Mouse (Mus musculus): ENCODE data around the gene Enpp3. TPM values are rescaled to one million over a fixed set of nuclear protein-coding genes. Genes with fewer than 3 reads are reported as not detected.

The Enpp3 gene
- total RNA-seq (2017) = not detected in 2 replicates

- ATAC-seq (replicated peaks in 1 of 2; ENCODE audit: insufficient read depth in 1 of 2, low FRiP score in 2 of 2, low TSS enrichment in 1 of 2, low read depth in 1 of 2, poor library complexity in 2 of 2, severe bottlenecking in 2 of 2) = no peak
Measured at GRCm38 (mm10) chr10:24842676-24843075, at the start of gene Enpp3. Gene Enpp3 (minus strand): TSS chr10:24842823.

DNA sequence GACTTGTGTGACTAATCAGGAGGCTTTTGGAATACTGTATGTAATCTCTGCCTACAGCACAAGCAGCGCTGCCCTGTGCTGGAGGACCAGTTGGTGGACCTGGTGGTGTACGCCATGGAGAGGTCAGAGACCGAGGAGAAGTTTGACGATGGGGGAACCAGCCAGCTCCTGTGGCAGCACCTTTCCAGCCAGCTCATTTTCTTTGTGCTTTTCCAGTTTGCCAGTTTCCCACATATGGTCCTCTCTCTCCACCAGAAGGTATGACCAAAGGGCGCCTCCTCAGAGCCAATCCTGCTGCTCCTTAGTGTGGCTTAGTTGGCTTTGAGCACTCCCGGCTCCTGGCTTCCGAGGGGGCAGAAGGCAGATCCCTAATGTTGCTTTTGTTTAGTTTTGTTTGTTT, 45.7 kb upstream of the Enpp3 start:
- ATAC-seq (replicated peaks in 1 of 2; ENCODE audit: insufficient read depth in 1 of 2, low FRiP score in 2 of 2, low TSS enrichment in 1 of 2, low read depth in 1 of 2, poor library complexity in 2 of 2, severe bottlenecking in 2 of 2) = no peak

GRCm38 (mm10) chr10:24886008-24886407, 43.4 kb upstream of the Enpp3 start:
- peak in 1 of 2 experiments; percentile 51; a peak in 1 of 4 replicates for ATAC-seq (replicated peaks in 1 of 2; ENCODE audit: insufficient read depth in 1 of 2, low FRiP score in 2 of 2, low TSS enrichment in 1 of 2, low read depth in 1 of 2, poor library complexity in 2 of 2, severe bottlenecking in 2 of 2)

DNA sequence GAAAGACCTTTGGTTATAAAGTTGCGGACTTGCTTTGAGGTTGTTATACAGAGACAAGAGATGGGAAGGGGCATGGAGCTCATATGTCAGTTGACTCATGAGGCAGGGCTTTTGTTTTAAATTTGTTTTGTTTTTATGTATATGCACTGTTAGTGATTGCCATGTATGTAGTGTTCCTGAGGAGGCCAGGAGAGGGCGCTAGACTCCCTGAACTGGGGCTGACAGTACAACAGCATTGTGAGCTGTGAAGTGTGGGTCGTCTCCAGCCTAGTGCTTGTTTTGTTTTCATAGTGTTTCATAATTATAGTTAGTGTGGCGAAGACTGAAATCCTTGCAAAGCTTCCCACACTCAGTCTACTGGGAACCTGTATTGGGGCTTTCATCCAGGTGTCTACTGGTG, 31.0 kb upstream of the Enpp3 start:
- no peak for ATAC-seq (replicated peaks in 1 of 2; ENCODE audit: insufficient read depth in 1 of 2, low FRiP score in 2 of 2, low TSS enrichment in 1 of 2, low read depth in 1 of 2, poor library complexity in 2 of 2, severe bottlenecking in 2 of 2)

- peak; percentile 100 for ATAC-seq (replicated peaks in 1 of 2; ENCODE audit: insufficient read depth in 1 of 2, low FRiP score in 2 of 2, low TSS enrichment in 1 of 2, low read depth in 1 of 2, poor library complexity in 2 of 2, severe bottlenecking in 2 of 2)
Measured at GRCm38 (mm10) chr10:24869760-24870290, 27.2 kb upstream of the Enpp3 start, which contains the start of gene Med23. Gene Med23 (plus strand): TSS chr10:24869986.

DNA sequence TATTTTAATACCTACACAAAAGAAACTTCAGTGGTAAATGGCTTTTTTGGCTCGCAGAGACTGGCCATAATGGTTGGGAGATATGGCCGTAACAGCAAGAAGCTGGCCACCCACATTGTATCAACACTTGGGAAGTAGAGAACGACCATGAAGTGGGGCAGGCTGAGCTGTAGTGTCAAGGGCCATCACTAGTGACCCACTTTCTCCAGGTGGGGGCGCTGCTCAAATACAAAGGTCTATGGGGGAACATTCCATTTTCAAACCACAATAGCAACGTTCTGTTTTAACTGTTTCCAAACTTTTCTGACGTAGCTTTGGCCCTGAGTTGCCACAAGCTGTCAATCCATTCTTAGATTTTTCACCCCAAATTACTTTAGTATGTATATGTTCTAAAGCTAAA, 21.8 kb upstream of the Enpp3 start:
- no peak for ATAC-seq (replicated peaks in 1 of 2; ENCODE audit: insufficient read depth in 1 of 2, low FRiP score in 2 of 2, low TSS enrichment in 1 of 2, low read depth in 1 of 2, poor library complexity in 2 of 2, severe bottlenecking in 2 of 2)

- no peak for ATAC-seq (replicated peaks in 1 of 2; ENCODE audit: insufficient read depth in 1 of 2, low FRiP score in 2 of 2, low TSS enrichment in 1 of 2, low read depth in 1 of 2, poor library complexity in 2 of 2, severe bottlenecking in 2 of 2)
Measured at GRCm38 (mm10) chr10:24863146-24863545, 20.5 kb upstream of the Enpp3 start.

GRCm38 (mm10) chr10:24841998-24842397, 625 bp downstream of the Enpp3 start:
- ATAC-seq (replicated peaks in 1 of 2; ENCODE audit: insufficient read depth in 1 of 2, low FRiP score in 2 of 2, low TSS enrichment in 1 of 2, low read depth in 1 of 2, poor library complexity in 2 of 2, severe bottlenecking in 2 of 2) = no peak

DNA sequence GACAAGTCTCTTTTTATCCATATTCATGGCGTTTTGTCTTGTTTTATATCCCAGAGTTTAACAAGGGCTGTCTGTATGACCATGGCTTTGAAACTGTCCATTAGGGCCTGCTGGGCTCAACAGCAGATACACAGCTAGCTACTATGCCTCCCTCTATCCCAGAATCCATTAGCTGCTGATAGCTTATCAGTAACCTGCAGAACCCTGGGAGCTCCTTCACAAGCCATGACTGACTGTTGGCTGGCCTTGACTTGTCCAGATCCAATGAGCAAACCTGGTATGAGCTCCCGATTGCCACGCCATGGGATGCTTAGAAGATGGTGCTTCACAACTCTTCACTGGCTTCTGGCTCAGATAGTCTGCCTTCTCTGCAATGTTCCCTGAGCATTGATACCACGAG, 1.8 kb downstream of the Enpp3 start:
- ATAC-seq (replicated peaks in 1 of 2; ENCODE audit: insufficient read depth in 1 of 2, low FRiP score in 2 of 2, low TSS enrichment in 1 of 2, low read depth in 1 of 2, poor library complexity in 2 of 2, severe bottlenecking in 2 of 2) = no peak

- no peak for ATAC-seq (replicated peaks in 1 of 2; ENCODE audit: insufficient read depth in 1 of 2, low FRiP score in 2 of 2, low TSS enrichment in 1 of 2, low read depth in 1 of 2, poor library complexity in 2 of 2, severe bottlenecking in 2 of 2)
Measured at GRCm38 (mm10) chr10:24836366-24837038, 6.1 kb downstream of the Enpp3 start.

DNA sequence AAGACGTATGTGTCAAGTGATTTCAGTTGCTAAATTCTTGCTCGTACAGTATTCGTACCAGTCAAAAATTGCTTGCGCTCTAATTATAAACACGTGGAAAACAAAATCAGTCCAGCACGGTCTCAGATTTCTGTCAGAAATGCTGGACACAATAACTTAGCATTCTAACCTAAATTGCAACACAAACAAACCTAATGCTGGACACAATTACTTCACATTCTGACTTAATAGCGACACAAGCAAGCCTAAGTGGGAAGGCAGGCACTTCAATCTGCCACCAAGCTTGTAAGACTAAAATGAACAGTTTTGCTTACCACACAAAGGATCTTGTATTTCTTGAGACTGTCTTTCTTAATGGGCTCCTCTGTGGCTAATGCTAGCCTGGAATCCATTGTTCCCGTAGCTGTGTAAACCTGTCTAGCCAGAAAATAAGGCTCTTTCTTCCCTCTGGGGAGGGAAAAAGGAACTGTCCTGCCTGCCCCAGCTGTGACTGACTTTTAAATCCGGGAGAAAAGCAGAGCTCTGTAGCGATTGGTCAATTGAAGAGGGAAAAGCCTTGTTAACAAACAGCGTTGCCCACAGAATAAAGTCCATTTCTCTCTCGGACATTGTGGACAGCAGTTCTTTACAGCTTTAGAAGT, 6.8 kb downstream of the Enpp3 start:
- ATAC-seq (replicated peaks in 1 of 2; ENCODE audit: insufficient read depth in 1 of 2, low FRiP score in 2 of 2, low TSS enrichment in 1 of 2, low read depth in 1 of 2, poor library complexity in 2 of 2, severe bottlenecking in 2 of 2) = no peak

GRCm38 (mm10) chr10:24834634-24835371, 7.8 kb downstream of the Enpp3 start:
- ATAC-seq (replicated peaks in 1 of 2; ENCODE audit: insufficient read depth in 1 of 2, low FRiP score in 2 of 2, low TSS enrichment in 1 of 2, low read depth in 1 of 2, poor library complexity in 2 of 2, severe bottlenecking in 2 of 2) = no peak

DNA sequence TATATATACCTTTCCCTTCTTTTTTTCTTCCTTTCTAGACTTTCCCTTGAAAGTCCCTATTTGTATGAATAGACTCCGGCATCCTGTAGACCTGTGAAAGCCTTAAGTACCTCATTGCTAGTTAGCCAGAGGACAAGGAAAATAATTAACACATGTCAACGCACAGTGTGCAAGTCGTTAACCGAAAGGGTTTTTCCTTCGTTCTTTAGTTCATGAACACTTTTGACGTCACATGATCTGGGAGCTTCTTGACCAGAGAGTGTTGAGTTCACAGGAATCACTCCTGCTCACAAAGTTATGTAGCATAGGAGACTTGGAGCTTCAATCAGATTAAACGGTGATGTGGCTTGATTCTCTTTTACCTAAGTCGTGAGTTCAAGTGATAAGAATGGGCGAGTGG, 10.3 kb downstream of the Enpp3 start:
- no peak for ATAC-seq (replicated peaks in 1 of 2; ENCODE audit: insufficient read depth in 1 of 2, low FRiP score in 2 of 2, low TSS enrichment in 1 of 2, low read depth in 1 of 2, poor library complexity in 2 of 2, severe bottlenecking in 2 of 2)

DNA sequence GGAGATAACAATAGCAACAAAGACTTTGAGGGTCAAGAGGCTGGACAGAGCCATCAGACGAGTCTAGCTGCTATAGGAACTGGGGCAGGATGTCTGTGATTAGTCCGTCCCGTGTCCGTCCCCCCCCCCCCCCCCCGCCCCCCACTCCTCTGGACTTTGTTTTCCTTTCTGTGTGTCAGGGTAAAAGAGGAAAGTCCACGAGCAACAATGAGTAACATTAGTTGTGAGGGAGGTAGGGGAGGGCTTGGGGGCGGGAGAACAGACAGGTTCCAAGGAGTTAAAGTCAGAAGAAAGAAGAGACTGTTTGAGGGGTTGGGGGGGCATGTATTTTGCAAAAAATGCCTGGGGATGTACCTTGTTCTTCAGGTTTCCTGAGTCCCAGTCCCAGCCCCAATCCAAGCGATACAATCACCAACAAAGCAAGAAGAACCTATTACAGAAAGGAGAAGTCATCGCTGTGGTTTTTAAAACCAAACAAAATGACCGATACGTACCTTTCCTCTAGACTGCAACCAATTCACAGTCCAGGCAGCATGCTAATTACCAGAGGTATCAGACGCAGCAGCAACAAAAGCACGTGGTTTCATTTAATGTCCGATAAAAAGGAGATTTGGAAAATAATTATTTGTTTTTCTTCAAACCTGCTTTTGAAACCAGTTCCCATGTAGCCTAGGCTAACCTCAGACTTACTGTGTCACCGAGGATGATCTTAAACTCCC, 11.1 kb downstream of the Enpp3 start:
- ATAC-seq (replicated peaks in 1 of 2; ENCODE audit: insufficient read depth in 1 of 2, low FRiP score in 2 of 2, low TSS enrichment in 1 of 2, low read depth in 1 of 2, poor library complexity in 2 of 2, severe bottlenecking in 2 of 2) = peak; percentile 58 to 81; a peak in 3 of 4 replicates

DNA sequence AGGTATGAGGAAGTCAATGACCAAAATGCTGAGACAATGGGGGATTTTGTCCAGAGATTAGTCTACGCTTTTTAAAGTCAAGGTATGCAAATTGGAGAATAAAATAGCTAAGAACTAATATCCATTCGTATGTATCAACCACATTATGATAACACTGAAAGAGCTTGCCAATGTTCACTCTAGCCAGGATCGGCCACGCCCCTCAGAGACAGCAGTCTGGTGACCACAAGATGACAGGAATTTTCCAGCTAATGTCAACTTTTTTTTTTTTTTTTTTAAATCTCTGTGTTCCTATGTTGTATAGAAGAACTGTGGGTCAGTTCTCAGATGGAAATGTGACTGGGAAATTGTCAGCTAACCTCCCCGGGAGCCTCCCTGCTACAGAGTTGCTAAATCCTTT, 12.2 kb downstream of the Enpp3 start:
- no peak for ATAC-seq (replicated peaks in 1 of 2; ENCODE audit: insufficient read depth in 1 of 2, low FRiP score in 2 of 2, low TSS enrichment in 1 of 2, low read depth in 1 of 2, poor library complexity in 2 of 2, severe bottlenecking in 2 of 2)

- no peak for ATAC-seq (replicated peaks in 1 of 2; ENCODE audit: insufficient read depth in 1 of 2, low FRiP score in 2 of 2, low TSS enrichment in 1 of 2, low read depth in 1 of 2, poor library complexity in 2 of 2, severe bottlenecking in 2 of 2)
Measured at GRCm38 (mm10) chr10:24828136-24828535, 14.5 kb downstream of the Enpp3 start.

DNA sequence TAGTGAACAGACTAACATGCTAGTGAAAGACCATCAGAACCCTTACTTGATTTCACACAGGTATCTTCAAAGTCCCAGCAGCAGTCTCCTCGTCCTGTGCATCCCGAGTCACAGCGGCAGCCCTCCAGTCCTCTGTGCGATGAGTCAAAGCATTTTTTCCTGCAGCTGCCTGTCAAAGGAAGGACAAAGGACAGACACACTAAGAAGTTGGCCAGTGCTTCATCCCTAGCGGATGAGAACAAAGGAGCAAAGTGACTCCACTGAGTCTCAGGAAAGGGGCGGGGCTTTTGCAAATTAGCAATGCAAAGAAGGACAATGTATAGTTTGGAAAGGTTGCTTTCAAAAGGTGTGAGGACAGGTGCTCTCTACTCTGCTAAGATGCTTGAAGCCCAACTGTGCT, 16.5 kb downstream of the Enpp3 start:
- no peak for ATAC-seq (replicated peaks in 1 of 2; ENCODE audit: insufficient read depth in 1 of 2, low FRiP score in 2 of 2, low TSS enrichment in 1 of 2, low read depth in 1 of 2, poor library complexity in 2 of 2, severe bottlenecking in 2 of 2)

All from hematopoietic stem cell, adult 5-6 weeks (primary cell).